Mouse (Mus musculus) bone marrow macrophage, adult 2 months (primary cell): Measurements from ENCODE around the gene Gpsm1.

ENCODE experiments used
- CTCF ChIP-seq: IDR thresholded peaks from 2 replicates; pipeline ENCODE4 v1.5.1; 2012; ENCODE audit warnings: low read depth, mild to moderate bottlenecking, low read length, moderate library complexity
- POLR2A ChIP-seq: IDR thresholded peaks from 2 replicates; pipeline ENCODE4 v1.6.1; 2012; ENCODE audit warnings: mild to moderate bottlenecking, low read depth, low read length, borderline replicate concordance

DNA sequence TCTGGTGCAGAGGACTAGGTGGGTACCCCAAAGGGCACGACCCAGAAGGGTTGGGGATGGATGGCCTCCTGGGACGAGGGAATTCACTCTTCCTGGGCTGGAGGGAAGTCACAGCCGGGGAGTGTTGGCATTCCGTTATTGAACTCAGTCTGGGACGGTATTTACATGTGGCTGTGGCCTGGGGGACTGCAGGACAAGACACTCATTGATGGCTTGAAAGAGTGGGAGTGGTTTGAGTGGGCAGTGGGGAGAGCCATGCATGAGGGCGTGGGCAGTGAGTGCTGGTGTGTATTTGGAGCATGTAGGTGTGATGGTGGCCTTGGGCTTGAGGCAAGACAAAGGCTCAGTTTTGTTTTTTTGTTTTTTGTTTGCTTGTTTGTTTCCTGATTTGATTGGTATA lies 15.4 kb downstream of the Gpsm1 start:
- TF ChIP-seq POLR2A (no peak), CTCF (no peak)
